In the genomic region with DNA sequence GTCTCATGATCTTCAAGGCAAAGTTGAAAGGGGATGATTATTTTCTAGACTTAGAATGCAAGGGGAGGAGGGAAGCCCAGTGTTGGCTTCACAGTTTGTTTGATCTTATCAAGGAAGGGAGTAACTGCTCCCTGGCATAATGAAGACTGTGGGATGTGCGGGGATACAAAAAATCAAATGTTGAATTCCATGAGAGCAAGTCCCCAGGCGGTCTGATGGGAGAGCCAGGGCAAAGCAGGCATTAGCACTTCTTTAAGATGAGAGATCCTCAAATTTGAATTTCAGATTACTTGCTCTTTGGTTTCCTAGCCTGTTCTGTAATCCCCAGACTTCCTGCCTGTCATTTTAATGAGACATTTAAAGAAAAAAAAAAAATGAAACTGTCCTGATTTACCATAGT, we compare ENCODE assay signal across 23 mouse cellular contexts.
"Had no signal": no experiment of that assay in that cellular context is flagged by ENCODE, and none has a peak within 500 bp of the region (broad histone marks: within the 10 kb centered on the region; RNA-seq: fewer than 3 reads in every experiment).

No protein-coding gene starts in this region.

- H3K27ac ChIP-seq: kidney, postnatal 0 days; layer of hippocampus, adult 2 months; limb, embryonic 10.5 days; limb, embryonic 13.5 days; liver, embryonic 12.5 days; liver, embryonic 15.5 days; lung, embryonic 15.5 days; neural tube, embryonic 12.5 days; neural tube, embryonic 15.5 days; stomach, postnatal 0 days had no signal

- ATAC-seq: liver, embryonic 12.5 days had no signal

- H3K4me1 ChIP-seq: limb, embryonic 10.5 days; limb, embryonic 13.5 days; liver, embryonic 12.5 days; liver, embryonic 15.5 days; lung, embryonic 15.5 days; megakaryocyte, embryonic 14.5 days; neural tube, embryonic 12.5 days; neural tube, embryonic 15.5 days had no signal

- H3K4me2 ChIP-seq: limb, embryonic 13.5 days; liver, embryonic 12.5 days; liver, embryonic 15.5 days; lung, embryonic 15.5 days; neural tube, embryonic 12.5 days; neural tube, embryonic 15.5 days had no signal

- H3K9ac ChIP-seq: limb, embryonic 13.5 days; liver, embryonic 12.5 days; liver, embryonic 15.5 days; lung, embryonic 15.5 days; neural tube, embryonic 12.5 days; neural tube, embryonic 15.5 days had no signal

- H3K4me3 ChIP-seq: layer of hippocampus, adult 2 months; limb, embryonic 10.5 days; limb, embryonic 13.5 days; liver, embryonic 12.5 days; liver, embryonic 15.5 days; lung, embryonic 15.5 days; megakaryocyte, embryonic 14.5 days; neural tube, embryonic 12.5 days; neural tube, embryonic 15.5 days had no signal

- H3K36me3 ChIP-seq: limb, embryonic 10.5 days; limb, embryonic 13.5 days; liver, embryonic 12.5 days; liver, embryonic 15.5 days; lung, embryonic 15.5 days; neural tube, embryonic 12.5 days; neural tube, embryonic 15.5 days had no signal

- H3K27me3 ChIP-seq: limb, embryonic 13.5 days; liver, embryonic 12.5 days; liver, embryonic 15.5 days; lung, embryonic 15.5 days; megakaryocyte, embryonic 14.5 days; neural tube, embryonic 12.5 days; neural tube, embryonic 15.5 days had no signal

- DNase-seq: kidney, adult 2 months; kidney, postnatal 25 days; layer of hippocampus, adult 9-11 months; liver; lung, adult 18-20 months; lung, postnatal 10 days; lung, postnatal 36 days; right cerebral cortex, adult 18-20 months; right cerebral cortex, postnatal 14 days; right cerebral cortex, postnatal 4 days; thymus, adult 2 months; thymus, postnatal 14 days had no signal

- H3K9me3 ChIP-seq: limb, embryonic 10.5 days; limb, embryonic 13.5 days; liver, embryonic 12.5 days; liver, embryonic 15.5 days; lung, embryonic 15.5 days; megakaryocyte, embryonic 14.5 days; neural tube, embryonic 12.5 days; neural tube, embryonic 15.5 days had no signal
